Mouse (Mus musculus): Measurements from ENCODE around the gene Tmem132d.
"Not testable (repeated sequence)": the region's sequence is repeated elsewhere in the genome, so short reads cannot be mapped to it uniquely, and the experiment has no call there.

The Tmem132d gene

DNA sequence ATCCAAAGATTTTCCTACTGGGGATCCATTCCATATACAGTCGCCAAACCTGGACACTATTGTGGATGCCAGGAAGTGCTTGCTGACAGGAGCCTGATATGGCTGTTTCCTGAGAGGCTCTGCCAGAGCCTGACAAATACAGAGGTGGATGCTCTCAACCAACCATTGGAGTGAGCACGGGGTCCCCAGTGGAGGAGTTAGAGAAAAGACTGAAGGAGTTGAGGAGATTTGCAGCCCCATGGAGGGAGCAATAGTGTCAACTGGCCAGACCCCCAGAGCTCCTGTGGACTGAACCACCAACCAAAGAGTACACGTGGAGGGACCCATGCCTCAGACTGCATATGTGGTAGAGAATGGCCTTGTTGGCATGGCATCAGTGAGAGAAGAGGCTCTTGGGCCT, 490.7 kb downstream of the Tmem132d start:
- DNase-seq (ENCODE audit: low read depth, low spot score) = not testable (repeated sequence)

DNA sequence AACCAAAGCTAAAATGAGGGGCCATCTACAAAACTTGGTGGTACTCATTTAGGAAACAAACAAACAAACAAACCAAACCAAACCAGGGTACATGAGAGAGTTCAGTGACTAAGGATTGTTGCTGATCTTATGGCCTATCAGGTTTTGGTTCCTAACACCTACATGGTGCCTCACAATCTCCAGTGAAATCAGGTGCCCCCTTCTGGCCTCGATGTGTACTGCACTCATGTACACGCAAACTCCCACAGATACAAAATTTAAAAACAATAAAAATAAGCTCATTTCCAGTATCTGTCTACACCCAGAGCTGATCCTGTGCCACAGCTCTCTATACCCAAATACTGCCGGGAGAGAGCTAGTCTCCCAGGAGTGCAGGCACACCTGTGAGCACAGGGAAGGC, 495.0 kb downstream of the Tmem132d start:
- no peak for DNase-seq (ENCODE audit: low read depth, low spot score)

DNA sequence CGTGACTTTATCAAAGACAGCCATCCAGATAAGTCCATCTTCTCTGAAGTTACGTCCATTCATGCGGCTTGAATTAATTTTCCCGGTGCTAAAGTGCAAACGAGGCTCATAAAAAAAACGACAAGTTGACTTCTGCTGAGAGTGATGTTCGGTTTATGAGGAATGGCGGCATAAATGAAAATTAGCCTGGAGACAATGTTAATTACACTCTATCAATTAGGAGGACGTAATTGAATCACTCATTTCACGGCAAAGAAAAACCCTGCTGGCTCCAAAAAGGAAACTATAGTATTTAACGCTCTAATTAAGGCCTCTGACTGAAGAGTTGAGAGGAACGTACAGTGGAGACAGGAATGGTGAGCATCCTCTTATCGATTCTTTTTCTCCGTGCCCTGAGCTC, 503.2 kb downstream of the Tmem132d start:
- DNase-seq (ENCODE audit: low read depth, low spot score) = no peak

DNA sequence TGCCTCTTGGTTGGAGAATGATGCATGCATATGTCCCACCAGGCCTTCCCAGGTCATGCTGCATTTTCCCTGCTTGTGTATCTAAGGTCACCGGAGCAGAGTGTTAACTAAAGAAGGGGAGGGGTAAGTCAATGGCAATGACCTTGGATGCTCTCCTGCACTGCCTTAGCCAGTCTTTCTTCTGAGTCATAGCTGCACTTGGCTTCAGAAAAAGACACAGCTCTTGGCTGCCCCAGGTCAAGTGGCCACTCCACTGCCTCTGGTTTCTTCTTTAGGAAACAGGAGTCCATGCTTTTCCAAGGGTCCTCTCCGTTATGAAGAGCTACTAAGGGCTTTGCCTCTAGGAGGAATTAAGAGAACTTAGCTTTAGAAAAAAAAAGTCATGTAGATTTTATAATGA, 506.2 kb downstream of the Tmem132d start:
- no peak for DNase-seq (ENCODE audit: low read depth, low spot score)

DNA sequence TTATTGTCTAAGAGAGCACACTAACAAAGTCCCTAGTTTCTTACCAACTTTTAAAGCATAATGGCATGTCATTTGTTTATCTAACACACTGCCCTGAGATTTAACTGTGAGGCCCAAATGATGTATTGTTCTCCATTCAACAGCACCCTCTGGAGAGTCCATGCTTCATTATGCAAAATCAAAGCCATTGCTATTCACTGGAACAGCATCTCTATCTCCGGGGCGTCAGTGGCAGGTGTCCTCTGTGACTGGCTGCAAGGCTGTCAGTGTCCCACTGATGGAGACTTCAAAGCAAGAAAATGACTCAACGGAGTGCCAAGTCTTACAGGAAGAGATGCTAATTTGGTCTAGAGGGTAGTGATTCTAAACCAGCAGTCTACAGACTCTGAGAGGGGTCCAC, 508.8 kb downstream of the Tmem132d start:
- no peak for DNase-seq (ENCODE audit: low read depth, low spot score)

DNA sequence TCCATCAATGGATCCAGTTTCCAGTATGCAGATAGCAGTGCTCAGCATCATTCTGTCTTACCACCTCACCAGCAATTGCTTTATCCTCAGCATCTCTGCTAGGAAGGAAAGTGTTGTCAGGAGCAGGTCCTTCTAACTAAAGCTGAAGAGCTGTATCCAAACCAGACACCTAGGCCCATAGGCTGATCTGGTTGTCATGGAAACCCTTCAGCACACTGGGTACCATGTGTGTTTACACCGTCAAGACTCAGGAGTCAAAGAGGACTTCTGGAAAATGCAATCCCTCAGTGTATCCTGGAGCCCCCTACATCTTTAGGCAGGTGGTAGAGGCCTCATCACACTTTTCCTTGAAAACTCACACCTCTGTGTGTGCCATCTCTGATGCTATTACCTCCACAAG, 513.7 kb downstream of the Tmem132d start:
- no peak for DNase-seq (ENCODE audit: low read depth, low spot score)

DNA sequence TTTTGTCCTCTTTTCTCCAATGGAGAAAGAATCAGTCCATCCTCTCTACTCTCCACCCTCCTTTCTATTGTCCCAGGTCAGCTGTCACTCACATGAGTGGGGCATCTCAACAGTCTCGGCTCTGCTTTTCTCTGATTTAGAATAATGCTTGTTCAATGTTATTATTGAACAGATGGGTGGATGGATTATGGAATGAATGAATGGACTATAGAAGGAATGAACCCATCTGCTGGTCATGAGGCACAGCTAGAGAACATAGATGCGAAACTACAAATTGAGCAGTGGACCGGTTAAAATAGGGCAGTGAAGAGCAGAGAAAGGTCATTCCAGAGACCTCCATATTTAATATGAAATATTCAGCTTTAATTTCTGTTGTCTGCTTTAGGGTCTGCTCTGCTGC, 514.5 kb downstream of the Tmem132d start:
- DNase-seq (ENCODE audit: low read depth, low spot score) = no peak

DNA sequence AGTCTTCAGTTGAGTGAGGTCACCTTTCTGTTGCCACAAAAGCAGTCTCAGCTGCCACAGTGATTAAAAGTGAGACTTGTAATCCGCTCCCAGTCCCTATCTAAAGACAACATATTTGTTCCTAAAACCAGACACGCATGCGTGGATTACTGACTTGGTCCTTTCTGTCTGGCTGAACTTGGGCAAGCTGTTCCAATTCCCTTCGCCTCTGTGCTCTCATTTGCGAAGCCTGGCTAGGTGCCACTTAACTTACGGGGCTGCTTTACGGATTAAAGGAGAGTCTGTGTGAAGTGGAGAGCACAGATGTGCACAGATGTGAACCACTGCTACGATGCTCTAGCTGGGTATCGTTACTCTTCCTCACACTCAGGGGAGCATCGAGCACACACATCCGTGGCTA, 518.7 kb downstream of the Tmem132d start:
- DNase-seq (ENCODE audit: low read depth, low spot score) = no peak

DNA sequence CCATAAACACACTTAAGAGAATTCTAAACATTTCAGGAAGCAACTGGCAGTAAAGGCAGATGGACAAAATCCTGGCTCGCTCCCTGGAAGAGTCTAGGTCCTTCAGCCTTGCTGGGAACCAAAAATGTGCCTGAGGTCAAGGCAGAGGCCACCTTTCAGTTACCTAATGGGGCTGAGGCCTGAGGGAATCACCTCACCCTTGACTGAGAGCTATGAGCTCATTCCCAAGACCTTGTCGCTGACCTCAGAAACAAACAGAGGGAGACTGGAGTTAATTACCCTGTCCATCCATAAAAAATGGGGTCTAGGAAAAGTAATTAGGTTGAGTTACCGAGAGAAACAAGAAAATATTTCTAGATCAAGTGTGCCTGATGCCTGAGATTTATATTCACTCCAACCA, 521.3 kb downstream of the Tmem132d start:
- no peak for DNase-seq (ENCODE audit: low read depth, low spot score)

DNA sequence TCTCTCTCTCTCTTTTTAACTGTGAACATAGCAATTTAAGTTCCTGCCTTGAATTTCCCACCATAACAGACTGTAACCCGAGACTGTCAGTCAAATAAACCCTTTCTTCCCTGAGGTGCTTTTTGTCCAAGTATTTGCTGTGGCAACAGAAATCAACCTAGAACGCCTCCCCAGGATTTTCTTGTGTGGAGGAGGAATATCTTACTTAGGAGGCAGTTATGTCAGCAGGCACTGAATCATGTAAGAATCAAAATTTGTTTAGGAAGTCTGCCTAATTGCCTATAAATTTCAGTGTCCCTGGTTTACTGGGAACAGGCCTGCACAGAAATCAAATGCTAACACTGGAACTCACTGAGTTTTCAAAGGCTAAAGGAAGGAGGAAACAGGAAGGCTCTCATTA, 522.5 kb downstream of the Tmem132d start:
- no peak for DNase-seq (ENCODE audit: low read depth, low spot score)

DNA sequence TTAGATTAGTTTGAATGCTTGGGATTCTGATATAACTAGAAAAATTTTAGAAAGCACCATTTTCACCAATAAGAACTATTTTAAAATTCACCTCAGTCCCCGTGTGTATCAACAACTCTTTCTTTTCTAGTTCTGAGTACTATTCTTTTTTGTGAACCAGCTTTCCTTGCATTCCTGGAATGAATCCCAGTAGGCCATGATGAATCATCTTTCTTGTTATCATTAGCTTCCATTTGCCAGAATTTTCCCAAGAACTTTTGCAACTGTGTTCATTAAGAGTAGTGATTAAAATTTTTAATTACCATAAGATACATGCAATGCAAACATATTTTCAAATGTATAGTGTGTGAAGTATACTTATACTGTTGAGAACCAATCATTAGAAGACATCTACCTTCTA, 537.7 kb downstream of the Tmem132d start:
- DNase-seq (ENCODE audit: low read depth, low spot score) = no peak

DNA sequence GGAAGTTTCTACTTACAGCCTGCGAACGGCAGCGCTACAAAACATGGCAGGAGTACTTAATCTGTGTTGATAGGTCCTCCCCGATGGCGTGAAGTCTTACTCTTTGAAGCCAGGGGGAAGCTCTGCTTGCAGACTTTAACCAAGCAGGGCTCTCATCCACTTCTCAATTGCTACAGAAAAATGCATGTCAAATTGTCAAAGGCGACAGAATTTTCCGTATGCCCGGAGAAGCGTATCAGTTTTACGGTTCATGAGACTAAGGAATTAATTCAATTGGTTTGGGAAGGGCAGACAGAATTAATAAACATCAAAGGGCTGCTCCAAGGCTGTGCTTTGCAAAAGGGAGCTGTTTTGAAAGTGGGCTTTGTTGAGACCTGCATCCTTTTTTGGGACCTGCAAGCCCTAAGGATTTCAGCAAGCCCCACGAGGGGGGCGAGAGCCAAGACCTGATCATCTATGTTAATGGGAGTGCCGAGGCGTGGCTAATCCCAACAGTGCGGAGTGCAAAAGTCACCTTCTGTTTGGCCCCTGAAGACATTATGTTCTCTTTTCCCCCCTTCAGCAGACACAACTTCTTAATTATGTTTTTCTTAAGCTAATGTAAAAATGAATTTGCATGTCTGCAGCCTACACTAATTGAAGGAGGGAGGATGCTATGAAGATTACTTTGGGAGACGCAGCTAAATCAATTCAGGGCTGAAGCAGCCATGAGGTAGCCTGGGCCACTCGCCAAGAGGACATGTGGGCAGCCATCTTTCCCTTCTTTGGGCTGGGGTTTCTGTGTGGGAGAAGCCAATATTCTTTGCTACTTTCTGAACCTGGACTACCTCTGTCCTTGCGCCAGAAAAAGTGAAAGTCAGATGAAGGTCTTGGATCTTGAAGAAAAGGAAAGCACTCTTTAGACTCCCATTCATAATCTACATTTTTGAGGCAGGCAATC, 547.0 kb downstream of the Tmem132d start:
- no peak for DNase-seq (ENCODE audit: low read depth, low spot score)

DNA sequence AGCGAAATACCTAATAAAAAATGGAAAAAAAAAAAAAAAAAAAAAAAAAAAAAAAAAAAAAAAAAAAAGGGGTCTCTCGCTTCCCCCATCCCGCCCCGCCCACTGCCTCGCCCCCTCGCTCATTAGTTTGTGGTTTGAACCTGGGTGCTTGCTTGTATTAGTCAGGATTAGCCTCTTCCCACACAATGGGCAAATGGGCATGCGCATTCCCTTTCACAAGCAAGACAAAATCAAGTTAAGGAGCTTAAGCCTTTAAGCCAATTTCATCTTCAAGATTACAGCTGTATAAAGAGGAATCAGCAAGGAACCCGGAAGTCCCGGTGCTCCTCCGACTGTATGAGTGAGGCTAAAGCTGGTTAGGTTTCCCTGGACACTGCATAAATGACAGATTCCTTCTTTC, 549.9 kb downstream of the Tmem132d start:
- peak; percentile 15 for DNase-seq (ENCODE audit: low read depth, low spot score)

DNA sequence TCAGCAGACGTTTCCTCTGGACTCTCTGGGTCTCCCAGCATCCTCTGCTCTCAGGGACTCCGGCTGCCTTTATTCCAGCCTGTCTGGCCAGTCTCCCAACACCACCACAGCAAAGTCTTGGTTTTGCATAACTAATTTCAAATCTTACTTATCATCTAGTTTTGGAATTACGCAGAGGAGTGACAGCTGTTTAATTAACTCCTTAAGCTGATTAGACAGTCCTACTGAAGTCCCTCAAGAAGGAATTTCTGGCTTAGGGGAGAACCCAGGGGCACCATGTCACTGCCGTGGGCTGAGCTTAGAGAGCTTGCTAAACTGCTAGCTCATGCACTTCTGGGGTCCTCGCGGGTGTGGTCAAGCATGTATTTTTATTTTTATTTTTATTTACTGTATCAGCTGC, 558.4 kb downstream of the Tmem132d start:
- no peak for DNase-seq (ENCODE audit: low read depth, low spot score)

DNA sequence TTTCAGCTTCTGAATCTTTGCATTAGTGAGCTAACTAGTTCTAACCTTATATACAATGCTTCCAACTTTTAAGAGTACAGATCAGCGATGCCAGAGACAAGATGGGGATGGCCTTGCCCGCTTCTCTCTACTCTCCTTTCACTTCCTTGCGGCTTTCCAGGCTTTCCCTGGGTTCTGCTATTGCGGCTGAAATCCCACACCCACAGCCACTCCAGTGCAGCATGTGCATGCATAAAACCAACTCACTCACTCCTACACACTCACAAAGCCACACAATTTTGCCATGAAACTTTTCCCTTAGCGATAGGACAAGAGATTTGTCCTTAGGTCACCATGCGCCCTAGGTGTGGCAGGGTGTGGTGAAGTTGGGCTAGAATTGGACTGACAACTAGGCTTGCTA, 567.7 kb downstream of the Tmem132d start:
- DNase-seq (ENCODE audit: low read depth, low spot score) = no peak

DNA sequence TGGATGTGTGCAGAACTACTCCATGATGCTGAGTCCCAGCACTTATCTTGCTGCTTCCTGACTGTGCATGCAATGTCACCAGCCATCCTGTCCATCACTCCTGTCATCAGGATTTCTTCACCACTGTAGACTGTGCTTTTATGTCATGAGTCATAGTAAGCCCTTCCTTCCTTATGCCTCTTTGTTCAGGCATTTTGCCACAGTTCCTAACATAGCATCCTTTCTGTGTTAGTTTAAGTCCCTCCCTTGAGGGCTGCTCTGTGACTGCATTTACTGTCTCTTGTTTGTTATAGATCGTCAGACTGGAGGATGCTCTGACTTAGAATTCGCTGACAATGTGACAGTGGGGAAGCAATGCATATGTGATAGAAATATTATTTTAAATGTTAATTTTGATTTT, 573.2 kb downstream of the Tmem132d start:
- no peak for DNase-seq (ENCODE audit: low read depth, low spot score)

DNA sequence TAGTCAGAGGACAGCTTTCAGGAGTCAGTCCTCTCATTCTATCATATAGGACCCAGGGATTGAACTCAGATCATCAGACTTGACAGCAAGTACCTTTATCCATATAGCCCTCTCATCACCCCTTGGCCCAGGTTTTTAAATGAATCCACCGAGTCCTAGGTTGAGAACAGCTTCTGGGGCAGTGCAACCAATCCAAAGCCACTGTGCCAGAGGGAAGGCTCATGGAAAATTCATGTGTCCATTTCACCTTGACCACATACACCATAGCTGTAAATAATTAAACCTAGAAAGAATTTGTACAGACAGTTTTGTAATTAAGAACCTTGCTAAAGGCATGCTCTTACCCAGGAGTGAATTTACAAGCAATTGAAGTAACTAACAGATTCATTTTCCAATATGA, 580.6 kb downstream of the Tmem132d start:
- DNase-seq (ENCODE audit: low read depth, low spot score) = no peak

DNA sequence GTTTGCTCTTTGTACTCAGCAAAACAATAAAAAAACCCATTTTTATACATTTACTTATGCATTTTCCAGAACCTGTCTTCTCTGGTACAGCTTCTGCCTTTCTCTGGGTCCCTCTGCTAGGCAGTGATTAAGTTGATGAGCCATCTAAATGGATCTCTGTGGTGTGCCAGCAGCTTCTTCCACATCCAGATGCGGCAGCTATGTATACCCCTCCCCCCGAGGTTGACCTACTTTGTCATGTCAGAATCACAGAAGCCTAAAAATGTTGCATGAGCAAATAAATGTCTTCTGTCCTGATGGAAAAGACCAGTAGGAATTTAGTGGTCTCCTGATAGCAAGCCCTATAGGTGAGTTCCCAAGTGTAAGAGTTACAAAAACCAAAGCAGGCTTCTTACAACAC, 601.1 kb downstream of the Tmem132d start:
- peak; percentile 18 for DNase-seq (ENCODE audit: low read depth, low spot score)

DNA sequence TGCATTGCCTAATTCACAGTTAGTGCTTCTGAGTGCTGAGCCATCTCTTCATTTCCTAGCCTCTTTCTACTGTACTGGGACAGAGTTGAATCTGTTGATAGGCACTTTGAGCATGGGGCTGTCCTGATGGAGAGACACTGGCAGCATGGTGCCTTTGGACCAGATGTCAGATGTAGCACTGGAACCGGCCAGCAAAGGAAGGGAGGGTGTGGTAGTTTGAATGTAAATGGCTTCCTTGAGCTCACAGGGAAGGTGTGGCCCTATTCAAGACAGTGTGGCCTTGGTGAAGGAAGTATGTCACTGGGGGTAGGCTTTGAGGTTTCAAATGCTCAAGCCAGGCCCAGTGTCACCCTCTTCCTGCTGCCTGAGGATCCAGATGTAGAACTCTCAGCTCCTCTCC, 602.0 kb downstream of the Tmem132d start:
- DNase-seq (ENCODE audit: low read depth, low spot score) = no peak

DNA sequence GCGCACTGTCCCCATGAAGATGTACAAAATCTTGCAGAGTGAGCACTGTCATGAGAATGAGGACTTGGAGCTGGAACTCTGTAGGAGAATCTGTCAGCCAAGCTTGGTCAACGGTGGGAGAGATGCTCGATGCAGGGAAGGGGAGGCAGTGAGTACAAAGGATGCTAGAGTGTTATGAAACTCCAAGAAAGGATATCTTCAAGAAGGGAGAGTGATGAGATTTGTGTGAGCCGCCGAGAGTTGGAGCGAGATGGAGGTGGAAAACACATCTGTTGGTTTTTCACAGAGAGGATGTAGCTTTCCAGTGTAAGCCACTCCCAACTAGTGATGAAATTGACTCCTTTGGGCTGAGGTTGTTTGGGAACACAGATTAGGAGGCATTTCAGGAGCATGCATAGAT, 604.1 kb downstream of the Tmem132d start:
- no peak for DNase-seq (ENCODE audit: low read depth, low spot score)

DNA sequence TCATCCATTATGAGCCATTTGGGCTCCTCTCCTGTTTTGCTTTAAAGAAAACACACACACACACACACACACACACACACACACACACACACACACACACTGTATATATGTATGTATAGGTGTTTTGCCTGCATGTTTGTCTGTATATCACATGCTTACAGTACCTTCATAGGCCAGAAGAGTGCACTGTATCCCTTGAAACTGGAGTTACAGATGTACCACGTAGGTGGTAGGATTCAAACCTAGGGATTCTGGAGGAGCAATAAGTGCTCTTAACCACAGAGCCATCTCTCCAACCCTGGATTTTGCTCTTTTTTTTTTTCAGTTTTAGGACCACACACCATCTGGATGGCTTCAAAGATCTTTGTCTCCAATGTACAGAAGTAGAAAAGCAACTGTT, 610.9 kb downstream of the Tmem132d start:
- no peak for DNase-seq (ENCODE audit: low read depth, low spot score)

DNA sequence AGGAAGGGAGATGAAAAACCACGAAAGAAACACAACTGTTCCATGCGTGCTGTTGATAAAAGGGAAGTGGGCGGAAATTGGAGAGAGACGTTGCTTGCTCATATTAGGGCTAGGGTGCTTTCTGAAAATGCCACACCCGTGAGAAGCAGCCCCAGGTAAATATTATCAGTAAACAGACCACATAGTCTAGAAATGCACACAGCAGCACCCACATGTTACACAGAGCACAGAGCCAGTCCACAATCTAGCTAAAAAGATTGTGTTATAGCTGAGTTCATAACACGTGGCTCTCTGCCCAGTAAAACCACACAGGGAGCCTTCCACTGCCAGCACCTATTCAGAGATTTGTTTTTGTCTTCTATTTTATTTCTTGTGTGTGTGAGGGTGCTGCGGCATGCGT, 617.6 kb downstream of the Tmem132d start:
- no peak for DNase-seq (ENCODE audit: low read depth, low spot score)

DNA sequence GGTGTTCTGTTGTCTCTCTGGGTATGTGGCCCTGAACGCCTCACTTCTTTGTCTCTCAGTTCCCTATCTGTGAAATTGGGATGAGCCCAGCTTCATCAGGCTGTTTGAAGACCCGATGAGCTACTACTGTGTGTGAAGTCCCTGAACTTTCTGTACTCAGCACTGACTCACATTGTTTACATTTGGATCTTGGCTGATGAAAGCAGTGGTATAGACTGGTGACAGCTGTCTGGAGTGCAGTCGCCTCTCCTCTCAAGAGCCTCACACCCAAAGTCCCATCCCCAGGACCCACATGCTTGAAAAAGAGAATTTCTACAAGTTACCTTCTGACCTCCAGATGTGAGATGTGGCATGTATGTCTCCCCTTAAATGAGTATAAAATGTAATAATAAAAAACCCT, 625.5 kb downstream of the Tmem132d start:
- no peak for DNase-seq (ENCODE audit: low read depth, low spot score)

DNA sequence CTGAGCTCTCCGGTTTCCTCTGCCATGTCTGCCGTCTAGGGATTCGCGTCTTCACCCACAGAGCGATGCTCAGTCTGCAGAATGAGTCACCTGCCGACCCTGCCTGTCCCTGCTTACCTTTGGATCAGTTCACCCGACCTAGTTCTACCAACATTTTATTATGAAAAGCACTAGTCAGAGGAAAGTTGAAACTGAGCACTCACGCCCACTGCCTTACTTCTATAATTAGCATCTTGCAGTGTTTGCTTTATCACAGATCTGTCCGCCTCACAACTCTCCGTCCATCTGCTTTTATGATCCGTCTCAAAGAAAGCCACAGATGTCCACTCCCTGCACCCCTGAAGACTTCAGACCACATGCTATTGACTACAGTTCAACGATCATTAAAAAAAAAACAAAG, 626.0 kb downstream of the Tmem132d start:
- DNase-seq (ENCODE audit: low read depth, low spot score) = no peak

All from retina, adult 2 months (tissue).